Mouse (Mus musculus) hindbrain, embryonic 14.5 days (tissue): ENCODE measurements at regions not wholly inside any gene's neighbourhood (a gene's known extent, or its start where the extent isn't known, plus 50 kb on each side); places are given as distances from the start of the nearest gene placed in this dataset.

ENCODE experiments used
- ATAC-seq: fragments of 200-750 bp; cut with Nextera tagmentation; 2 replicates; pipeline ENCODE4 v1.8.0; 2017; ENCODE audit warnings: moderate number of reproducible peaks, mild to moderate bottlenecking, moderate TSS enrichment, moderate library complexity; ENCODE audit not compliant: low FRiP score
- DNase-seq: peaks from one replicate; pipeline ENCODE4 v3.0.0-alpha.2; 2015; ENCODE audit warnings: low spot score
- H3K27ac ChIP-seq: fragments of 300-500 bp; sonication (generic); 2 replicates; pipeline ENCODE4 v1.5.1; 2014; ENCODE audit warnings: mild to moderate bottlenecking, moderate library complexity
- H3K27me3 ChIP-seq: fragments of 300-500 bp; sonication (generic); 2 replicates; pipeline ENCODE4 v1.6.1; 2014; ENCODE audit warnings: mild to moderate bottlenecking, low read length, mixed read lengths; ENCODE audit not compliant: control insufficient read depth, insufficient read depth
- H3K36me3 ChIP-seq: fragments of 300-500 bp; sonication (generic); replicated peaks from 2 replicates; pipeline ENCODE4 v1.6.1; 2014; ENCODE audit not compliant: control insufficient read depth, insufficient read depth
- H3K4me1 ChIP-seq: fragments of 300-500 bp; sonication (generic); replicated peaks from 2 replicates; pipeline ENCODE4 v1.6.1; 2014; ENCODE audit warnings: antibody characterized with exemption, low read length, mixed read lengths; ENCODE audit not compliant: control insufficient read depth, insufficient read depth
- H3K4me2 ChIP-seq: fragments of 300-500 bp; sonication (generic); replicated peaks from 2 replicates; pipeline ENCODE4 v1.6.1; 2014; ENCODE audit warnings: mild to moderate bottlenecking, moderate library complexity
- H3K4me3 ChIP-seq: fragments of 300-500 bp; sonication (generic); replicated peaks from 2 replicates; pipeline ENCODE4 v1.5.1; 2014; ENCODE audit warnings: mild to moderate bottlenecking, low read length
- H3K9ac ChIP-seq: fragments of 300-500 bp; sonication (generic); 2 replicates; pipeline ENCODE4 v1.6.1; 2014
- H3K9me3 ChIP-seq: fragments of 300-500 bp; sonication (generic); 2 replicates; pipeline ENCODE4 v1.6.1; 2016; ENCODE audit warnings: low read length; ENCODE audit not compliant: control insufficient read depth
- WGBS: fragments of 180-500 bp; shearing (Covaris S2); extraction: QIAGEN DNeasy Blood & Tissue Kit; methylation state at CpG from one replicate; pipeline ENCODE4 v1.1.7; 2014; 5-methylcytosine and 5-hydroxymethylcytosine counted together

GRCm38 (mm10) chr2:167878255-167878865, 53.5 kb upstream of the Ptpn1 start:
- H3K36me3 ChIP-seq = no peaks in the 10 kb centered on the region
- no peaks in the 10 kb centered on the region for H3K9me3 ChIP-seq
- no peak overlapping the region for H3K27ac ChIP-seq
- no peak overlapping the region for H3K9ac ChIP-seq
- WGBS = 68% methylated on average over 11 of the region's 11 CpGs
- H3K27me3 ChIP-seq = no peaks in the 10 kb centered on the region
- DNase-seq (no peak), ATAC-seq (no peak)
- no peak overlapping the region for H3K4me2 ChIP-seq
- no peak overlapping the region for H3K4me3 ChIP-seq
- H3K4me1 ChIP-seq = no peaks in the 10 kb centered on the region

- WGBS = 45% methylated on average over 10 of the region's 11 CpGs
- Histone ChIP-seq H3K9ac (no peak overlapping the region), H3K4me2 (no peak overlapping the region), H3K27ac (no peak overlapping the region), H3K4me1 (no peaks in the 10 kb centered on the region), H3K27me3 (no peaks in the 10 kb centered on the region), H3K4me3 (no peak overlapping the region), H3K9me3 (no peaks in the 10 kb centered on the region), H3K36me3 (no peaks in the 10 kb centered on the region)
- no peak for DNase-seq
- no peak for ATAC-seq
Observed at GRCm38 (mm10) chr2:167877254-167877870, 54.5 kb upstream of the Ptpn1 start.

- H3K4me3 ChIP-seq = no peak overlapping the region
- no peak overlapping the region for H3K4me2 ChIP-seq
- H3K36me3 ChIP-seq = no peaks in the 10 kb centered on the region
- no peak overlapping the region for H3K27ac ChIP-seq
- H3K9ac ChIP-seq = no peak overlapping the region
- H3K4me1 ChIP-seq = no peaks in the 10 kb centered on the region
- ATAC-seq (no peak), DNase-seq (no peak)
- no peaks in the 10 kb centered on the region; the same call in 1 of the 2 replicates for H3K27me3 ChIP-seq
- H3K9me3 ChIP-seq = no peaks in the 10 kb centered on the region
- 90% methylated on average over 4 of the region's 4 CpGs for WGBS
Observed at GRCm38 (mm10) chr2:167872507-167872906, 59.4 kb upstream of the Ptpn1 start.

GRCm38 (mm10) chr2:167870153-167870552, 61.7 kb upstream of the Ptpn1 start:
- Histone ChIP-seq H3K27ac (no peak overlapping the region), H3K9me3 (no peaks in the 10 kb centered on the region), H3K27me3 (no peaks in the 10 kb centered on the region; the same call in 1 of the 2 replicates), H3K4me2 (no peak overlapping the region), H3K4me3 (no peak overlapping the region), H3K9ac (no peak overlapping the region), H3K4me1 (no peaks in the 10 kb centered on the region), H3K36me3 (no peaks in the 10 kb centered on the region)
- no peak for ATAC-seq
- no peak for DNase-seq
- 84% methylated on average over 6 of the region's 6 CpGs for WGBS

- Histone ChIP-seq H3K4me3 (no peak overlapping the region), H3K9me3 (no peaks in the 10 kb centered on the region), H3K4me2 (no peak overlapping the region), H3K27me3 (no peaks in the 10 kb centered on the region; the same call in 1 of the 2 replicates), H3K27ac (no peak overlapping the region), H3K36me3 (no peaks in the 10 kb centered on the region), H3K4me1 (no peaks in the 10 kb centered on the region), H3K9ac (no peak overlapping the region)
- DNase-seq (no peak), ATAC-seq (peak; percentile 53; the same call in 1 of the 2 replicates)
- 67% methylated on average over 10 of the region's 10 CpGs for WGBS
Observed at GRCm38 (mm10) chr2:167866751-167867150, 65.1 kb upstream of the Ptpn1 start.

- ATAC-seq (no peak), DNase-seq (no peak)
- Histone ChIP-seq H3K4me1 (no peaks in the 10 kb centered on the region), H3K36me3 (no peaks in the 10 kb centered on the region), H3K4me2 (no peak overlapping the region), H3K9me3 (no peaks in the 10 kb centered on the region), H3K27ac (no peak overlapping the region), H3K4me3 (no peak overlapping the region), H3K27me3 (no peaks in the 10 kb centered on the region; the same call in 1 of the 2 replicates), H3K9ac (no peak overlapping the region)
- whole genome bisulfite sequencing = 85% methylated on average over 3 of the region's 3 CpGs
Observed at GRCm38 (mm10) chr2:167865525-167865924, 66.3 kb upstream of the Ptpn1 start.

- Histone ChIP-seq H3K4me1 (no peaks in the 10 kb centered on the region), H3K9me3 (no peaks in the 10 kb centered on the region), H3K4me2 (no peak overlapping the region), H3K27me3 (no peaks in the 10 kb centered on the region; the same call in 1 of the 2 replicates), H3K27ac (no peak overlapping the region), H3K9ac (no peak overlapping the region), H3K36me3 (no peaks in the 10 kb centered on the region), H3K4me3 (no peak overlapping the region)
- DNase-seq (no peak), ATAC-seq (no peak)
- WGBS = 77% methylated on average over 7 of the region's 7 CpGs
Observed at GRCm38 (mm10) chr2:167864672-167865071, 67.2 kb upstream of the Ptpn1 start.

GRCm38 (mm10) chr2:167864228-167864627, 67.6 kb upstream of the Ptpn1 start:
- Histone ChIP-seq H3K9me3 (no peaks in the 10 kb centered on the region), H3K36me3 (no peaks in the 10 kb centered on the region), H3K27me3 (no peaks in the 10 kb centered on the region), H3K9ac (no peak overlapping the region), H3K4me2 (no peak overlapping the region), H3K4me3 (no peak overlapping the region), H3K4me1 (no peaks in the 10 kb centered on the region), H3K27ac (no peak overlapping the region)
- ATAC-seq = no peak
- WGBS = 38% methylated on average over 8 of the region's 8 CpGs
- DNase-seq = no peak

- DNase-seq (no peak), ATAC-seq (no peak)
- Histone ChIP-seq H3K27me3 (no peaks in the 10 kb centered on the region), H3K27ac (no peak overlapping the region), H3K4me3 (no peak overlapping the region), H3K36me3 (no peaks in the 10 kb centered on the region), H3K4me2 (no peak overlapping the region), H3K9me3 (no peaks in the 10 kb centered on the region), H3K4me1 (no peaks in the 10 kb centered on the region), H3K9ac (no peak overlapping the region)
- WGBS = 69% methylated on average over 6 of the region's 6 CpGs
Observed at GRCm38 (mm10) chr2:167863616-167864015, 68.2 kb upstream of the Ptpn1 start.
